Mouse (Mus musculus) myocyte (in vitro differentiated cells): ENCODE measurements at regions not wholly inside any gene's neighbourhood (a gene's known extent, or its start where the extent isn't known, plus 50 kb on each side); places are given as distances from the start of the nearest gene placed in this dataset.

ENCODE experiments used
- H3K27me3 ChIP-seq: one replicate; pipeline ENCODE4 v1.6.1; 2011; ENCODE audit not compliant: control insufficient read depth, insufficient read depth, insufficient read length
- H3K36me3 ChIP-seq: one replicate; pipeline ENCODE4 v1.6.1; 2011; ENCODE audit not compliant: control insufficient read depth, insufficient read depth
- H3K4me2 ChIP-seq: one replicate; pipeline ENCODE4 v1.6.1; 2011; ENCODE audit warnings: low read depth, control low read depth
- H3K4me3 ChIP-seq: one replicate; pipeline ENCODE4 v1.5.1; 2011; ENCODE audit warnings: mild to moderate bottlenecking, control low read depth, moderate library complexity
- H3K79me2 ChIP-seq: one replicate; pipeline ENCODE4 v1.6.1; 2011; ENCODE audit not compliant: control insufficient read depth, insufficient read depth
- H3ac ChIP-seq: one replicate; pipeline ENCODE4 v1.6.1; 2011; ENCODE audit not compliant: control insufficient read depth, insufficient read length
- CEBPB ChIP-seq: IDR thresholded peaks from 2 replicates; pipeline ENCODE4 v1.6.1; 2011; ENCODE audit warnings: mild to moderate bottlenecking, moderate library complexity; ENCODE audit not compliant: poor library complexity, insufficient read depth, severe bottlenecking
- E2F4 ChIP-seq: IDR thresholded peaks from one replicate; pipeline ENCODE4 v1.6.1; 2011; ENCODE audit warnings: mild to moderate bottlenecking, control low read depth, moderate library complexity; ENCODE audit not compliant: insufficient read depth
- MAX ChIP-seq: IDR thresholded peaks from one replicate; pipeline ENCODE4 v1.6.1; 2011; ENCODE audit warnings: low read depth, mild to moderate bottlenecking, control low read depth
- MYOD1 ChIP-seq, 3 experiments: IDR thresholded peaks; one replicate each; pipeline ENCODE4 v1.6.1; 2011; ENCODE audit warnings: control low read depth in 2 of 3, low read depth in 2 of 3, mild to moderate bottlenecking in 2 of 3, moderate library complexity in 1 of 3; ENCODE audit not compliant: insufficient read length in 2 of 3, control insufficient read depth in 1 of 3
- MYOG ChIP-seq, 3 experiments: IDR thresholded peaks; one replicate each; pipeline ENCODE4 v1.6.1; 2011; ENCODE audit warnings: control low read depth in 2 of 3, low read depth in 2 of 3, mild to moderate bottlenecking in 2 of 3; ENCODE audit not compliant: insufficient read length in 2 of 3, control insufficient read depth in 1 of 3, insufficient read depth in 1 of 3
- POLR2A ChIP-seq: IDR thresholded peaks from one replicate; pipeline ENCODE4 v1.6.1; 2011; ENCODE audit warnings: low read depth, mild to moderate bottlenecking, control low read depth, moderate library complexity; ENCODE audit not compliant: insufficient read length
- POLR2AphosphoS2 ChIP-seq: IDR thresholded peaks from one replicate; pipeline ENCODE4 v1.6.1; 2011; ENCODE audit warnings: low read depth, control low read depth; ENCODE audit not compliant: insufficient read length
- REST ChIP-seq: IDR thresholded peaks from one replicate; pipeline ENCODE4 v1.6.1; 2011; ENCODE audit warnings: mild to moderate bottlenecking, control low read depth, moderate library complexity; ENCODE audit not compliant: insufficient read depth, insufficient read length
- SRF ChIP-seq: IDR thresholded peaks from one replicate; pipeline ENCODE4 v1.6.1; 2011; ENCODE audit warnings: low read depth; ENCODE audit not compliant: control insufficient read depth, insufficient read length
- TCF12 ChIP-seq: IDR thresholded peaks from one replicate; pipeline ENCODE4 v1.6.1; 2011; ENCODE audit warnings: mild to moderate bottlenecking, control low read depth; ENCODE audit not compliant: poor library complexity, insufficient read depth, severe bottlenecking
- TCF3 ChIP-seq: IDR thresholded peaks from one replicate; pipeline ENCODE4 v1.6.1; 2011; ENCODE audit warnings: low read depth, control low read depth; ENCODE audit not compliant: insufficient read length
- USF1 ChIP-seq: IDR thresholded peaks from one replicate; pipeline ENCODE4 v1.6.1; 2011; ENCODE audit warnings: low read depth, mild to moderate bottlenecking, control low read depth, moderate library complexity

GRCm38 (mm10) chr10:126652693-126653092 lies 248.5 kb downstream of the Atp23 start:
- Histone ChIP-seq H3ac (no peak overlapping the region), H3K27me3 (no peaks in the 10 kb centered on the region), H3K4me2 (no peak overlapping the region), H3K36me3 (no peaks in the 10 kb centered on the region), H3K79me2 (no peaks in the 10 kb centered on the region), H3K4me3 (no peak overlapping the region)
- no peak for TF ChIP-seq MYOD1 (IDR thresholded peaks at IDR 0.05; ENCODE audit: control insufficient read depth in 1 of 3, insufficient read length in 2 of 3, low read depth in 2 of 3)
- no peak for TF ChIP-seq MAX
- TF ChIP-seq TCF12, result no peak
- no peak for TF ChIP-seq SRF
- TF ChIP-seq MYOG (IDR thresholded peaks at IDR 0.05; ENCODE audit: control insufficient read depth in 1 of 3, insufficient read depth in 1 of 3, insufficient read length in 2 of 3, low read depth in 2 of 3), result no peak
- no peak for TF ChIP-seq CEBPB
- no peak for TF ChIP-seq REST
- no peak for TF ChIP-seq USF1
- TF ChIP-seq POLR2AphosphoS2, result no peak
- TF ChIP-seq E2F4, result no peak

GRCm38 (mm10) chr10:126646587-126646986 lies 254.6 kb downstream of the Atp23 start:
- H3K79me2 ChIP-seq, result no peaks in the 10 kb centered on the region
- no peak overlapping the region for H3K4me2 ChIP-seq
- TF ChIP-seq POLR2A (no peak), TCF12 (no peak), REST (no peak), E2F4 (no peak), USF1 (no peak), MAX (no peak), POLR2AphosphoS2 (no peak), MYOG (IDR thresholded peaks at IDR 0.05; ENCODE audit: control insufficient read depth in 1 of 3, insufficient read depth in 1 of 3, insufficient read length in 2 of 3, low read depth in 2 of 3) (no peak), CEBPB (no peak)
- no peak overlapping the region for H3ac ChIP-seq
- H3K36me3 ChIP-seq, result no peaks in the 10 kb centered on the region
- H3K4me3 ChIP-seq, result no peak overlapping the region
- H3K27me3 ChIP-seq, result no peaks in the 10 kb centered on the region

- Histone ChIP-seq H3K4me2 (no peak overlapping the region), H3K4me3 (no peak overlapping the region), H3K79me2 (no peaks in the 10 kb centered on the region), H3K27me3 (no peaks in the 10 kb centered on the region), H3K36me3 (no peaks in the 10 kb centered on the region), H3ac (no peak overlapping the region)
- TF ChIP-seq MYOD1 (IDR thresholded peaks at IDR 0.05; ENCODE audit: control insufficient read depth in 1 of 3, insufficient read length in 2 of 3, low read depth in 2 of 3), result no peak
- TF ChIP-seq TCF12, result no peak
- TF ChIP-seq REST, result no peak
- TF ChIP-seq SRF, result no peak
- no peak for TF ChIP-seq POLR2AphosphoS2
Measured at GRCm38 (mm10) chr10:126641792-126642289, 259.3 kb downstream of the Atp23 start.

DNA sequence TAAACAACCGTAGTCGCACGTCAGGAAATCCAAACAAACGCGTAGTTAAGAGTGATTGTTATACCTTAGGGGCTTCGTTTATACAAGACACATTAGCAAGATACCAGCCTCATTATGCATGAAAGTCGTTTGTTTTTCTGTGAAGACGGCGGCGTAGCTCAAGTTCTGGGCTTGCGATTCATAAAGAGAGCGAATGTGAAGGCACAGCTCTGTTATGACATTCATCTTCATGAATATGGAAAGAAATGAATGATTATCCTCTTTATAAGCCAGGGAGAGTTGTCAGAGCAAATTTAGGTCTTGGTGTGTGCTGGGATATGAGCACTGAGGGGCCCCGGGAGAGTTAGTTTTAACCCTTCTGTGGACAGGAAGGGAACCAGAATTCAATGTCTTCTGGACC lies 266.4 kb downstream of the Atp23 start:
- no peak overlapping the region for H3ac ChIP-seq
- H3K4me2 ChIP-seq, result no peak overlapping the region
- H3K79me2 ChIP-seq, result no peaks in the 10 kb centered on the region
- no peak overlapping the region for H3K4me3 ChIP-seq
- no peaks in the 10 kb centered on the region for H3K36me3 ChIP-seq
- no peaks in the 10 kb centered on the region for H3K27me3 ChIP-seq
- TF ChIP-seq POLR2A (no peak), USF1 (no peak), TCF12 (no peak), CEBPB (no peak)

GRCm38 (mm10) chr10:126628057-126628456 lies 273.1 kb downstream of the Atp23 start:
- TF ChIP-seq POLR2AphosphoS2 (no peak), TCF12 (no peak), SRF (no peak), MAX (no peak), MYOD1 (IDR thresholded peaks at IDR 0.05; ENCODE audit: control insufficient read depth in 1 of 3, insufficient read length in 2 of 3, low read depth in 2 of 3) (no peak), REST (no peak), E2F4 (no peak), USF1 (no peak), TCF3 (no peak), CEBPB (no peak), POLR2A (no peak), MYOG (IDR thresholded peaks at IDR 0.05; ENCODE audit: control insufficient read depth in 1 of 3, insufficient read depth in 1 of 3, insufficient read length in 2 of 3, low read depth in 2 of 3) (no peak)
- Histone ChIP-seq H3K27me3 (no peaks in the 10 kb centered on the region), H3K4me2 (no peak overlapping the region), H3K4me3 (no peak overlapping the region), H3ac (no peak overlapping the region), H3K36me3 (no peaks in the 10 kb centered on the region), H3K79me2 (no peaks in the 10 kb centered on the region)
